Mouse (Mus musculus) hindbrain, embryonic 10.5 days (tissue): ENCODE measurements at regions not wholly inside any gene's neighbourhood (a gene's known extent, or its start where the extent isn't known, plus 50 kb on each side); places are given as distances from the start of the nearest gene placed in this dataset.

Source experiments
- DNase-seq: peaks from one replicate; pipeline ENCODE4 v3.0.0-alpha.2; 2017; ENCODE audit warnings: low spot score
- H3K27ac ChIP-seq: fragments of 300-500 bp; sonication (generic); 2 replicates; pipeline ENCODE4 v1.5.1; 2016; ENCODE audit warnings: mild to moderate bottlenecking, moderate library complexity
- H3K27me3 ChIP-seq: fragments of 300-500 bp; sonication (generic); 2 replicates; pipeline ENCODE4 v1.6.1; 2016; ENCODE audit warnings: mild to moderate bottlenecking; ENCODE audit not compliant: poor library complexity, insufficient read depth, severe bottlenecking
- H3K36me3 ChIP-seq: fragments of 300-500 bp; sonication (generic); 2 replicates; pipeline ENCODE4 v1.6.1; 2016; ENCODE audit warnings: mild to moderate bottlenecking, moderate library complexity
- H3K4me1 ChIP-seq: fragments of 300-500 bp; sonication (generic); replicated peaks from 2 replicates; pipeline ENCODE4 v1.6.1; 2016; ENCODE audit warnings: mild to moderate bottlenecking
- H3K4me3 ChIP-seq: fragments of 300-500 bp; sonication (generic); 2 replicates; pipeline ENCODE4 v1.5.1; 2016; ENCODE audit warnings: mild to moderate bottlenecking, moderate library complexity
- H3K9me3 ChIP-seq: fragments of 300-500 bp; sonication (generic); 2 replicates; pipeline ENCODE4 v1.6.1; 2016; ENCODE audit warnings: mild to moderate bottlenecking, moderate library complexity
- WGBS: fragments of 180-500 bp; shearing (Covaris S2); methylation state at CpG from one replicate; pipeline ENCODE4 v1.1.7; 2016; 5-methylcytosine and 5-hydroxymethylcytosine counted together

DNA sequence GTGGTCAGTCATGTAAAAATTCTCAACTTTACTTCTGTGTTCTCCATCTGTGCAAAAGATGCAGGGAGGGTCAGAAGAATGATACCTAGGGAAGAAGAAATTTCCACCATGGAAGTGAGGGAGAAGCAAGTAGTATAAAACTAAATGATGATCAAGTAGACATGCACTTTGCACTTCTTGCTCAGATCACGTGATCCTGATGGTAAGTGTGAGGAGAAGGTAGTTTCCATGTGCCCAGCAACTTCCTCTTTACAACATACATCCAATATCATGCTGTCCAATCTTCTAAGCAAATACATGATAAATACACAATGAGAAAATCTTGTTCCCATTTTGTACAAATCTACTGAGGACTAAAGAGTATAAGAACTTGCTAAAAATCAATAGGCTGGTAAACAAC lies 230.4 kb upstream of the Sgcd start:
- Histone ChIP-seq H3K36me3 (no peaks in the 10 kb centered on the region), H3K27ac (no peak overlapping the region), H3K4me3 (no peak overlapping the region), H3K4me1 (no peaks in the 10 kb centered on the region), H3K9me3 (no peaks in the 10 kb centered on the region), H3K27me3 (no peaks in the 10 kb centered on the region)
- no peak for DNase-seq
- WGBS: 81% methylated on average over 1 of the region's 1 CpGs

DNA sequence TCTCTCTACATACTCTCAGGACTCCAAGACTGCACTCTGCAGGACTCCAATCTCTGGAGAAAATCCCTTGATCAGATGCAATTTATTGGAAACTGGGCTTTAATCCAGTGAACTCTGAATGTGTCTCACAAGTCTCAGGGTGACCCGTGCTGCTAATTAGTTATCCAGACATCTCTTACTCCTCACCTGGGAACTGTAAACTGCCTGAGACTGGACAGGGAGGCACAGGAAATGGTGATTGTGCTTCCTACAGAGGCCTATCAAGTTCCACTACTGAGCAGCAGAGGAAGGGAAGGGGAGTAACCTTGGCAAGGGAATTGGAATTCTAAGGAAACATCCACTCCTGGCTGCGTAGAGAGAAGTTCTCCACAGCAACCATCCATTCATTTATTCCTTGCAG lies 228.0 kb upstream of the Sgcd start:
- H3K4me1 ChIP-seq: no peaks in the 10 kb centered on the region
- no peak overlapping the region for H3K27ac ChIP-seq
- DNase-seq: no peak
- no peaks in the 10 kb centered on the region for H3K27me3 ChIP-seq
- no peaks in the 10 kb centered on the region for H3K9me3 ChIP-seq
- no peak overlapping the region for H3K4me3 ChIP-seq
- WGBS: 77% methylated on average over 2 of the region's 2 CpGs
- H3K36me3 ChIP-seq: no peaks in the 10 kb centered on the region

DNA sequence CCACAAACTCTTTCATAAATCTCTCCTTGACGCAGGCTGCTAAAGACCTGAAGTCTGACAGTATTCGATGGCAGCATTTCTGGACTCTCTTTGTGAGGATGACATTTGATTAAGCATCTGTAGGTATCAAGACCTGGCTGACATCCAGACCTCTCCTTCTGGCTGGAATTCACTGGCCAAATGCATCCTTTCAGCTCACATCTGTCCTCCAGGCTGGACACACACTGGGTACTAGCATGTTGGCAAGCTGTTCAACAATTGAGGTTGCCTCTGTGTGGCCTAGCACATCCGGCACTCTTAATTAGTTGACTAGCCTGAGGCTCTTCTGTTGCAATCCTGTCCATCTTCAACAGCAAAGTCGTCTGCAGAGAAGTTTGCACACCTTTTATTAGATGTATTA lies 197.8 kb upstream of the Sgcd start:
- no peak for DNase-seq
- Histone ChIP-seq H3K4me1 (no peaks in the 10 kb centered on the region), H3K9me3 (no peaks in the 10 kb centered on the region), H3K4me3 (no peak overlapping the region), H3K27ac (no peak overlapping the region), H3K27me3 (no peaks in the 10 kb centered on the region), H3K36me3 (no peaks in the 10 kb centered on the region)
- 74% methylated on average over 4 of the region's 4 CpGs for WGBS

DNA sequence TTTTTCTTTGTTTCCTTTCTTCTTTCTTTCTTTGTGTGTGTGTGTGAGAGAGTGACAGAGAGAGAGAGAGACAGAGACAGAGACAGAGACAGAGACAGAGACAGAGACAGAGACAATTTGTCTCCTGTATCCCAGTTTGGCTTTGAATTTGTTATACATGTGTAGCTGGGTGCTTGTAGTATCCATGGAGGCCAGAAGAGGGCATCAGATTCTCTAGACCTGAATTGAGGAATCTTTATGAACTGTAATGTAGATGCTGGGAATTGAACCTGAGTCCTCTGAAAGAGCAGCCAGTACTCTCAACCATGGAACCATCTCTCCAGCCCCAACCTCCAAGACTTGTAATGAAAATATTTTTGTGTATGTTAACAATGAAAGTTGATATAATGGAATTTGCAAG lies 190.2 kb upstream of the Sgcd start:
- Histone ChIP-seq H3K4me1 (no peaks in the 10 kb centered on the region), H3K27me3 (no peaks in the 10 kb centered on the region), H3K9me3 (no peaks in the 10 kb centered on the region), H3K27ac (no peak overlapping the region), H3K36me3 (no peaks in the 10 kb centered on the region), H3K4me3 (no peak overlapping the region)
- peak; percentile 12 for DNase-seq

DNA sequence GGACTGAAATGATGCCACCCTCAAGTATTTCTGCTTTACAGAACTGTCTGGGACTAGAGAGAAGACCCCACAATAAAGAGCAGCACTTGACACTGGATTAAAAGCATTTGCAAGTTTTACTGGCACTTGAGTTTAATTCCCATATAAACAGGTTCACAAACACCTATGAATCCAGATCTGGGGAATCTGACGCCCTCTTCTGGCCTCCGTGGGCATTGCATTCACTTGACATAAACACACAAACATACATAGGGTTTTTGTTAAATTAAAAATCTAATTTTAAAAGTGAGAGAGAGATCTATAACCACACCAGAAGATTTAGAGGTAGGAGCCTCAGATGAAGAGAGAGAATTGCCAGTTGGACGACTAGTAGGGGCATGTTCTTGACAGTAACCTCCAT lies 189.4 kb upstream of the Sgcd start:
- H3K4me3 ChIP-seq: no peak overlapping the region
- DNase-seq: no peak
- WGBS: 30% methylated on average over 3 of the region's 3 CpGs
- H3K27me3 ChIP-seq: no peaks in the 10 kb centered on the region
- no peaks in the 10 kb centered on the region for H3K36me3 ChIP-seq
- no peaks in the 10 kb centered on the region for H3K9me3 ChIP-seq
- no peaks in the 10 kb centered on the region for H3K4me1 ChIP-seq
- no peak overlapping the region for H3K27ac ChIP-seq

DNA sequence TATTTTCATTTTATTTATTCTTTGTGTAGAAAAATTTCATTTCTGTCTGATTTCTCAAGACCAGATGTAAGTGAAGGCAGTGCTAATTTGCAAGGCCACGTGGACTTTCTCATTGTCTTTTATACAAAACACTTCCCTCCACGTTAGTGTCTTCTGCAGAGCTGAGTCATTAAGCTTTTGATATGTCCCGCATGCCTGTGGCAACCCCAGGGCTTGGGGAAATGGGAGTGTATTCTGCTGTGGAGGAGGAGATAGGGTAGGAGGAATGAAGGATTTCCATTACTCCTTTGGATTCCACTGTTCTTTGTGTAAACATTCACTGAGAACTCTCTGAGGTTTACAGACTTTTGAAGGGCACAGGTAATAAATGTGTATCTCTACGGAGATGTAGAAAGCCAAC lies 187.7 kb upstream of the Sgcd start:
- Histone ChIP-seq H3K4me3 (no peak overlapping the region), H3K36me3 (no peaks in the 10 kb centered on the region), H3K9me3 (no peaks in the 10 kb centered on the region), H3K27ac (no peak overlapping the region), H3K4me1 (no peaks in the 10 kb centered on the region), H3K27me3 (no peaks in the 10 kb centered on the region)
- no peak for DNase-seq
- WGBS: 84% methylated on average over 4 of the region's 4 CpGs

DNA sequence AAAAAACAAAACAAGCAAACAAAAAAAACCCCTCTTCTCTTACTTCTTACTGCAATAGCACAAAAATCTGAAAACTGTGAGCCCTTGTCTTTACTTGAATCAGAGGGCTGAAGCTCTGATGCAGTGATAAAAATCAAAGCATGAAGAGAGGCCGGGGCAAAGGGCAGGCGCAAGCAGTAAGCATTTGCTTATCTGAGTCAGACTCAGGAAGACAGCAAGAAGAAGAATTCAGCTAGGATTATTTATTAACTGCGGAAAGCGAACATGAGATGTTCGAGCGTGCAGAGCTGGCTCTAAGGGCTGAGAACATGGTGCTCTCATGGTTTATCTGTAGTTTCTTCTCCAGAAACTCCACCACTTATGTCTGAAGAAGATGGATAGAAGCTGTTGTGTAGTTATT lies 163.4 kb upstream of the Sgcd start:
- Histone ChIP-seq H3K9me3 (no peaks in the 10 kb centered on the region), H3K4me3 (no peak overlapping the region), H3K27me3 (no peaks in the 10 kb centered on the region), H3K27ac (no peak overlapping the region), H3K36me3 (no peaks in the 10 kb centered on the region), H3K4me1 (no peaks in the 10 kb centered on the region)
- WGBS: 84% methylated on average over 6 of the region's 6 CpGs
- no peak for DNase-seq

DNA sequence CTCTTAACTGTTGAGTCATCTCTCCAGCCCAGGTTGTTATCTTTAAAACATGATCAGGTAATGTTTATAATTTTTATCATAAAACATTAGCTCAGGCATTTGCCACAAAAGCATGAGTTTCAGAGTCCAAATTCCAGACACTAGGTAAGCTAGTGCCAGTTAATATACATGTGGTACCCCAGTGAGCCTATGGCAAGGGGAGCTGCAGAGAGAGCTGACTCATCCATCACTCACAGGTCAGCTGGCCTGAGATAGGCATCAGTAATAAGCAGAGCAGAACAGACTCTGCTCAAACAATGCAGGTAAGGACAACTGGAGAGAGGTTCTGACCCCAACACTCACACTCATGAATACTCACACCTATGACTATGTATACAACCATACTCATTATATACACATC lies 144.6 kb upstream of the Sgcd start:
- H3K27ac ChIP-seq: no peak overlapping the region
- H3K36me3 ChIP-seq: no peaks in the 10 kb centered on the region
- H3K4me1 ChIP-seq: no peaks in the 10 kb centered on the region
- H3K4me3 ChIP-seq: no peak overlapping the region
- H3K9me3 ChIP-seq: no peaks in the 10 kb centered on the region
- no peak for DNase-seq
- H3K27me3 ChIP-seq: no peaks in the 10 kb centered on the region

DNA sequence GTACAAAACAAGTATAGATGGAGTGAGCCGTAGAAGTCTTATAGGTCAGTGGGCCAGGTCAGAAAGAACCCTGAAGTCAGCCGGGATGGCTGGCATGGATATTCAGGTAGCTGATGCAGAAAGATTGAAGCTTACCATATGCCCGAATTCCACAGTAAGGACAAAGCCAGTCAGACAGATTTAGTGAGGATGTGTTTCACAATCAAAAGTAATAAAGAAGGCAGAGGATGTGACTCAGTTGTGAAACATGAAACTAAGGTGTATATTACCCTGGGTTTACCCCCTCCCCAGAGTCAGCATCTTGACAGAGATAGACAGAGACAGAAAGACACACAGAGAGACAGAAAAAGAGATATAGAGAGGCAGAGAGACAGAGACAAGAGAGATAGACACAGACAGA lies 109.3 kb upstream of the Sgcd start:
- no peak for DNase-seq
- Histone ChIP-seq H3K27me3 (no peaks in the 10 kb centered on the region), H3K4me1 (no peaks in the 10 kb centered on the region), H3K36me3 (no peaks in the 10 kb centered on the region), H3K9me3 (no peaks in the 10 kb centered on the region), H3K4me3 (no peak overlapping the region), H3K27ac (no peak overlapping the region)
- 82% methylated on average over 3 of the region's 3 CpGs for WGBS

DNA sequence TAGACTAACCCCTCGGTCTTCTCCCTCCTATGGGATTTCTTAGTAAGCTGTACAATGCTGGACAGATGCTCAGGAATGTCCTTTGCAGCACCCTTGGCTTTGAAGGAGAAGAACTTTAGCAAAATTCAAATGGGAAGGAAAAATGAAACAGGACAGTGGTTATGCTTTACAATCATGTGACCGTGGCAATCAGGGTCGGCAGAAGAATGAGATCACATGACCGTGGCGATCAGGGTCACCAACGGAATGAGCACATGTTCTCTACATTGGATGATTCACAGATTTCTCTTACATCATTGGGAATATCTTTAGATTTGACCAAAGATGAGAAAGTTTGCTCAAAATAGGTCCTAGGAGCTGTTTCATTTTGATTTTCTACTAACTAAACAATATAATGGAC lies 108.7 kb upstream of the Sgcd start:
- 90% methylated on average over 6 of the region's 6 CpGs for WGBS
- H3K9me3 ChIP-seq: no peaks in the 10 kb centered on the region
- H3K27me3 ChIP-seq: no peaks in the 10 kb centered on the region
- H3K4me3 ChIP-seq: no peak overlapping the region
- H3K27ac ChIP-seq: no peak overlapping the region
- DNase-seq: no peak
- H3K36me3 ChIP-seq: no peaks in the 10 kb centered on the region
- no peaks in the 10 kb centered on the region for H3K4me1 ChIP-seq

DNA sequence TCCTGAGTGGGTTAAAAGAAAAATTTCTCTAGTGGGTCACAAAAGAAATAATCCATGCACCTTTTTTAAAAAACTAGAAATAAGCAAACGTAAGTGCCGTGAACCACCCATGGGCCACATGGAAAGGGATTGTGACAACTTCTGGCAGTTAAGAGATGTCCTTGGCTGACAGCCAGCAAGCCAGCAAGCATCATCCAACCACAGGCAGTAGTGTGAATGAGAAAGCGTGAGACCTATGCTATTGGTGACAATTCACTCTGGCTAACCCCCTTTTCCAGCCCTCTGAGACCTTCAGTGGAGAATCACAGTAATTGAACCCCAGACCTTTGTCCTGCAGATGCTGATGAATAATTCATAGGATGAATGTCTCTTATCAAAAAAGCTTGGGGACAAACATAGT lies 78.3 kb upstream of the Sgcd start:
- Histone ChIP-seq H3K9me3 (no peaks in the 10 kb centered on the region), H3K4me1 (no peaks in the 10 kb centered on the region), H3K27me3 (no peaks in the 10 kb centered on the region), H3K4me3 (no peak overlapping the region), H3K27ac (no peak overlapping the region), H3K36me3 (no peaks in the 10 kb centered on the region)
- WGBS: 78% methylated on average over 3 of the region's 3 CpGs
- no peak for DNase-seq

DNA sequence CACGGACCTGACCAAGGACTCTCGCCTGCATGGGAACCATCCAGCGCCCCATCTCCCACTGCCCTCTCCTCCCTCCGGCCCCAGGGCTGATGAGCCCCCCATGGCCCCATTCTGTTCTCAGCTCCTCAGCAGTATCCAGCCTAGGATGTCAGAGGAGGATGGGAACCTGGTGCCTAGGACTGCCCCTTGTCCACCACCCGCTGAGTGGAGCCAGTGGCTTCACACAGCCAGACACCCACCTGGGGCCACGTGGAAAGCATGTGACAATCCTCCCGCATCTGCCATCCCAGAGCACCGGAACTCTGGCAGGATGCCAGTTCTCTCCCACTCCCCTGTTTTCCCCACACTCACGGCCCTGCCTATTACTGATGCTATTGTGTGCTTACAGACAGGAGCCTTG lies 75.0 kb upstream of the Sgcd start:
- no peak for DNase-seq
- WGBS: 80% methylated on average over 9 of the region's 9 CpGs
- Histone ChIP-seq H3K4me3 (no peak overlapping the region), H3K36me3 (no peaks in the 10 kb centered on the region), H3K4me1 (no peaks in the 10 kb centered on the region), H3K27ac (no peak overlapping the region), H3K27me3 (no peaks in the 10 kb centered on the region), H3K9me3 (no peaks in the 10 kb centered on the region)

DNA sequence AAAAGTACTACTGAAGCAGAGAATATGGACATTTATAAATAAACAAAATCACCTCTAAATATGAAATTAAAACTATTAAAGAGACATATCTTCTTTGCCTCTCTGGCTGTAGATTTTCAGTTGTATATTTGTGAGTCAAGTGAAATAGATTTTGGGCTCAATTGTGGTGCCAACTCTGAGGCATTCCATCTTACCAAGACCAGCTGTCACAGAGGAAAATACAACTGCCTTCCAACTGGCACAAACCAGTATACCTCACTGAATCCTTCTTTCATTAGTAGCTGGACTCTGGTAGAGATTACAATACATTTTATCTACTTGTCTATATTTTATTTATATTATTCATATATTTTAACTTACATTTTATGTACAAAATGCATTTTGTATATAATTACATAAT lies 72.7 kb upstream of the Sgcd start:
- DNase-seq: no peak

DNA sequence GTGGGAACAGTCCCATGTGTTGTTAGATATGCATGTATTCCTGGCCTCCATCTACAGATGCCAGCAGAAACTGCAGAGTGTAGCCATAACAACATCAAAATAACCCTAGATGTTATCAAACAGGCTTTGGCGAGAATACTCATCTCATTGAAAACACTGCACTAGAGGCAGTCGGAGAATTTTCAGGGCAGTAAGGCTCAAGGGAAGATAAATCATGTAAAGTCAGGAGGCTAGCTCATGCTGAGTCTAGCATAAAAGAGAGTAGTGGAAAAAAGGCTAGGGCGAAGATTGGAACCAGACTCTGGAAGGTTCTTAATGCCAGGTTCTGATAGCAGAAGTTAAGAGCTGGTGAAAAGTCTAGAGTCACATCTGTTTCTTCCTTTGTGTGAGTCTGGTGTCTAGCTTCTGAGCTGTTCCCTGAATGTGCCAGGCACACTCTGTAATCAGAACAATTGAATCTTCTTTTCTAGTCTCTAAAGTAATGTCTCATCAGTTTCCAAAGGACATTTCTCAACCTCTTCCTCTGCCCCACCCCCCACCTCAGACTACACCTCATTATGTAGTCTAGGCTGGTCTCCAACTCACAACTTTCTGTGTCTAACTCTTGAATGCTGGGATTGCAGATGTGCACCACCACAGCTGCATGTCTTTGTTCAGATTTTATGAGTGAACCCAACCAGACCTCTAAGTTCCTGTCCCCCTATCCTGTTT lies 62.5 kb upstream of the Sgcd start:
- H3K4me1 ChIP-seq: no peaks in the 10 kb centered on the region
- H3K27me3 ChIP-seq: no peaks in the 10 kb centered on the region
- H3K27ac ChIP-seq: no peak overlapping the region
- H3K4me3 ChIP-seq: no peak overlapping the region
- DNase-seq: no peak
- no peaks in the 10 kb centered on the region for H3K36me3 ChIP-seq
- H3K9me3 ChIP-seq: no peaks in the 10 kb centered on the region
- 84% methylated on average over 3 of the region's 3 CpGs for WGBS

More for the DNA sequence above, 72.7 kb upstream of the Sgcd start:
- Histone ChIP-seq H3K4me3 (no peak overlapping the region), H3K4me1 (no peaks in the 10 kb centered on the region), H3K9me3 (no peaks in the 10 kb centered on the region), H3K27ac (no peak overlapping the region), H3K36me3 (no peaks in the 10 kb centered on the region), H3K27me3 (no peaks in the 10 kb centered on the region)
